Mouse (Mus musculus) neural tube, embryonic 14.5 days (tissue): Measurements from ENCODE around the gene Tmem127. TPM values are rescaled to one million over a fixed set of nuclear protein-coding genes. Genes with fewer than 3 reads are reported as not detected.

Source experiments
- ATAC-seq: fragments of 200-750 bp; cut with Nextera tagmentation; 2 replicates; pipeline ENCODE4 v1.8.0; 2017; ENCODE audit warnings: low read depth, mild to moderate bottlenecking, moderate TSS enrichment, moderate library complexity
- H3K27ac ChIP-seq: fragments of 300-500 bp; sonication (generic); 2 replicates; pipeline ENCODE4 v1.5.1; 2014; ENCODE audit warnings: low read depth, mild to moderate bottlenecking, control low read depth, low read length, moderate library complexity, mixed read lengths
- H3K27me3 ChIP-seq: fragments of 300-500 bp; sonication (generic); 2 replicates; pipeline ENCODE4 v1.6.1; 2014; ENCODE audit warnings: low read length; ENCODE audit not compliant: control insufficient read depth, insufficient read depth
- H3K36me3 ChIP-seq: fragments of 300-500 bp; sonication (generic); 2 replicates; pipeline ENCODE4 v1.6.1; 2014; ENCODE audit warnings: low read length, mixed read lengths; ENCODE audit not compliant: control insufficient read depth, insufficient read depth
- H3K4me1 ChIP-seq: fragments of 300-500 bp; sonication (generic); 2 replicates; pipeline ENCODE4 v1.6.1; 2014; ENCODE audit warnings: low read length; ENCODE audit not compliant: control insufficient read depth, insufficient read depth
- H3K4me2 ChIP-seq: fragments of 300-500 bp; sonication (generic); 2 replicates; pipeline ENCODE4 v1.6.1; 2014; ENCODE audit warnings: mild to moderate bottlenecking, low read depth, low read length, control low read depth
- H3K4me3 ChIP-seq: fragments of 300-500 bp; sonication (generic); 2 replicates; pipeline ENCODE4 v1.5.1; 2014; ENCODE audit warnings: low read depth, low read length, control low read depth, mixed read lengths
- H3K9ac ChIP-seq: fragments of 300-500 bp; sonication (generic); replicated peaks from 2 replicates; pipeline ENCODE4 v1.6.1; 2014; ENCODE audit warnings: low read depth, mild to moderate bottlenecking, control low read depth, low read length, mixed read lengths
- H3K9me3 ChIP-seq: fragments of 300-500 bp; sonication (generic); 2 replicates; pipeline ENCODE4 v1.6.1; 2016; ENCODE audit warnings: low read length; ENCODE audit not compliant: control insufficient read depth
- WGBS: fragments of 180-500 bp; shearing (Covaris S2); extraction: QIAGEN DNeasy Blood & Tissue Kit; methylation state at CpG from one replicate; pipeline ENCODE4 v1.1.7; 2014; 5-methylcytosine and 5-hydroxymethylcytosine counted together
- polyA plus RNA-seq: library from polyadenylated mRNA; unstranded; fragments of >200 nt; fragmentation: Nextera tagmentation; extraction: Ambion mirVana; gene quantifications from 2 replicates; pipeline ENCODE4 v1.2.1, GENCODE M21; 2014

Tmem127 gene
- polyA plus RNA-seq, 1 experiment from 2014 or later = 35.1 TPM

DNA sequence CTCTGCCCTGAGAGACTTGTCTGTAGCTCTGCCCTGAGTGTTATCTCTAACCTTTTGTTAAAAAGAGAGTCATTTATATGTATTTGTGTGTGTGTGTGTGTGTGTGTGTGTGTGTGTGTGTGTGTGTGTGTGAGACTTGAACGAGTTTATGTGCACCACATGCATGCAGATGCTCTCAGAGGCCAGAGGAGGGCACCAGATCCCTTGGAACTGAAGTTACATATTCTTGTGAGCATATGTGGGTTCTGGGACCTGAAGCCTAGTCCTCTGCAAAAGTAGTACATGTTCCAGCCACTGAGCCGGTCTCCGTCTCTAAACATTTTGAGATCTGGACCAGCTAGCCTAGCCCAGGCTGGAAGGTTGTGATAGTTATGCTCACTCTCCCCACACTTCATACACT is 22.4 kb upstream of the Tmem127 start:
- WGBS = 98% methylated on average over 3 of the region's 3 CpGs
- ATAC-seq = no peak

DNA sequence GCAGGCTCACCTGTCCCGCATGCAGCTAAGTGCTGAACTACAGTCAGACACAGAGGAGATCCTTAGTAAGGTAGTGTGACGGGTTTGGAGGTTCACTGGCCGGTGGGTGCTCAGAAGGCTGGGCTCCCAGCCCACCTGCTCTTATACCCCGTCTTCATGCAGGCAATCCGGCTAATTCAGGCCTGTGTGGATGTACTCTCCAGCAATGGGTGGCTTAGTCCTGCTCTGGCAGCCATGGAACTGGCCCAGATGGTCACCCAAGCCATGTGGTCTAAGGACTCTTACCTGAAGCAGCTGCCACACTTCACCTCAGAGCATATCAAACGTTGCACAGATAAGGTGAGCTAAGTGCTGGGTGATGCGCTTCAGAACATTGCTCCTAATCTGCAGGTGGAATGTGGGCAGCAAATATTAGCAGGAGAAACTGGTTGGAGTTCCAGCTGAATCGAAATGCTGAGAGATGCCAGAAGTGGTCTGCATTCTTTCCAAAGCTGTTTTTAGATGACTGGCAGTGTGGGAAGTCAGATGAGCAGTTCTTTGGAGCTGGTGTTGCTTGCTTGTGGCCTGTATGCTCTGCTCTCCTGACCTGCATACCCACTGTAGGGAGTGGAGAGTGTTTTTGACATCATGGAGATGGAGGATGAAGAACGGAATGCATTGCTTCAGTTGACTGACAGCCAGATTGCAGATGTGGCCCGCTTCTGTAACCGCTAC is 9.7 kb upstream of the Tmem127 start:
- no peak overlapping the region for H3K4me2 ChIP-seq
- H3K9ac ChIP-seq = no peak overlapping the region
- no peak overlapping the region for H3K27ac ChIP-seq
- ATAC-seq = no peak
- H3K27me3 ChIP-seq = no peaks in the 10 kb centered on the region
- H3K36me3 ChIP-seq = peaks cover 83% of the 10 kb centered on the region
- no peaks in the 10 kb centered on the region for H3K9me3 ChIP-seq
- 99% methylated on average over 11 of the region's 11 CpGs for WGBS
- no peak overlapping the region for H3K4me3 ChIP-seq
- H3K4me1 ChIP-seq = no peaks in the 10 kb centered on the region

More for the DNA sequence above, 22.4 kb upstream of the Tmem127 start:
- Histone ChIP-seq H3K36me3 (peaks cover 82% of the 10 kb centered on the region), H3K27me3 (no peaks in the 10 kb centered on the region), H3K4me2 (no peak overlapping the region), H3K4me1 (no peaks in the 10 kb centered on the region), H3K9ac (no peak overlapping the region), H3K4me3 (no peak overlapping the region), H3K9me3 (no peaks in the 10 kb centered on the region), H3K27ac (no peak overlapping the region)

DNA sequence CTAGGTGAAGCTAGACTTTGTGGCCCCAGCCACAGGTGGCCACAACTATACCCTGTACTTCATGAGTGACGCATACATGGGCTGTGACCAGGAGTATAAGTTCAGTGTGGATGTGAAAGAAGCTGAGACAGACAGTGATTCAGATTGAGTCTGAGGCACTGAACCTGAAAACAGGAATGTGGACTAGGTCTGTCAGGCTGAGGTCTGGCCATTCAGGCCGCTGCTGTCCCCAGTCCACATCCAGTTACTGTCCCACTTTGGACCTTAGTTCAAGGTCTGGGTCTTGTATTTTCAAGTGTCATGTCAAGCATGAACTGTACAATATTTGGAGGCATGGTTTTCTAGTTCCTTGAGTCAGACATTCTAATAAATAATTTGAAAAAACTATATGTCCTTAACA is 7.6 kb upstream of the Tmem127 start:
- WGBS = 98% methylated on average over 2 of the region's 2 CpGs
- peaks cover 73% of the 10 kb centered on the region for H3K36me3 ChIP-seq
- H3K27ac ChIP-seq = no peak overlapping the region
- H3K9me3 ChIP-seq = no peaks in the 10 kb centered on the region
- no peaks in the 10 kb centered on the region for H3K27me3 ChIP-seq
- no peak overlapping the region for H3K9ac ChIP-seq
- no peak overlapping the region for H3K4me2 ChIP-seq
- H3K4me3 ChIP-seq = no peak overlapping the region
- ATAC-seq = no peak
- H3K4me1 ChIP-seq = no peaks in the 10 kb centered on the region

DNA sequence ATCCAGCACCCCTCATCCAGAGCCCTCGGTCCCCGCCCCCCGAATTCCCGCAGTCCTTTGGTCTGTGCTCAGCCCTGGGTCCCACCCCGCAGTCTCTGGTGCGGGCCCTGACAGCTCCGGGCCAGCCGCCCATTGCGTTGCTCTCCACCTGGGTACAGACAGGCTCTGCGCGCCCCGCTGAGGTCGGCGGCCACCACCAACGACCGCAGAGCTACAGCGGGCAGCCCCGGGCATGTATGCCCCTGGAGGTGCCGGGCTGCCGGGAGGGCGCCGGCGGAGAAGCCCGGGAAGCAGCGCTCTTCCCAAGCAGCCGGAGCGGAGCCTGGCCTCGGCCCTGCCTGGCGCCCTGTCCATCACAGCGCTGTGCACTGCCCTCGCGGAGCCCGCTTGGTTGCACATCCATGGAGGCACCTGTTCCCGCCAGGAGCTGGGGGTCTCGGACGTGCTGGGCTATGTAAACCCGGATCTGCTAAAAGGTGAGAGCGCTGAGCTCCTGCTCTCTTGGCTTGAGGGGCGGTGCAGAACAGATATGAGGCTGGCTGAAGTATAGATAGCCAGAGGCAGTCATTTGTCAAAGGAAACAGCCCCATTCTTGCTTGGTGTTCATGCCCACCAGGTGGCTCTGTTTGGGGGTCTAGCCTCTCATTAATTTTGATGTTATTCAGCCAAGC is 761 bp downstream of the Tmem127 start:
- peak overlapping the region; percentile 78 for H3K27ac ChIP-seq
- peak; percentile 13; the same call in 1 of the 2 replicates for ATAC-seq
- peak overlapping the region; percentile 86 for H3K4me2 ChIP-seq
- H3K4me3 ChIP-seq = peak overlapping the region; percentile 81
- H3K9me3 ChIP-seq = no peaks in the 10 kb centered on the region
- H3K36me3 ChIP-seq = peaks cover 10% of the 10 kb centered on the region
- 1% methylated on average over 39 of the region's 39 CpGs for WGBS
- peak overlapping the region; percentile 87 for H3K9ac ChIP-seq
- H3K27me3 ChIP-seq = no peaks in the 10 kb centered on the region
- H3K4me1 ChIP-seq = peaks cover 20% of the 10 kb centered on the region

DNA sequence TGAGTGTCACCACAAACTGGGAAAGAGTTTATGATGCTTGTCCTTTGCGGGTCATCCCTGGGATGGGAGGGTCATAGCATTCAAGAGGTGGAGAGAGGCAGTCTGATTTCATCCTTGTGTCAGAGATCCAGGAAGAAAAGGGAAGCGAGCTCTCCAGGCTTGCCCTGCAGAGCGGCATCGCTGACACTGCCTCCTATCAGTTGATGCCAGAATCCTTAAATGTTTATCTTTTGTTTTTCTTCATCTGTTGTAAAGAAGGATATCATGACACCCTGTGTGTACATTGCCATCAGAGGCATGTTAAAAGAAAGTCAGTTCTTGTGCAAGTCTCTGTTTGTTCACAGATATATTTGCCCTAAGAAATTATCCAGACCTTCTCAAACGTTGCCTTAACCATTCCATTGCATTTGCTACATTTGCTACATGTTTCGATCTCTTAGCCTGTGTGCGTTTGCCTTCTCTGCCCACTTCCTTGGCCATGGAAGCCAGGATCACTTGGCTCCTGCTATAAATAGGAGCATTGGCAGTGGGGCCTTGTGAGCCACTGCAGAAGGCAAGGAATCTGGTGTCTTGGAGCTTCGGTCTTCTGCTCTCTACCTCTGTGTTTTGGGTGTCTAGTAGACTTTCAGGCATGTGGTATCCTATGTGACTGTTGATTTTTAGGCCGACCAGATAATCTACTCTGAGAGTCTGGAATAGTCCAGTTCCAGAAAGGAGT is 2.7 kb downstream of the Tmem127 start:
- no peak overlapping the region for H3K4me2 ChIP-seq
- H3K27me3 ChIP-seq = no peaks in the 10 kb centered on the region
- H3K9ac ChIP-seq = no peak overlapping the region
- H3K4me1 ChIP-seq = peaks cover 20% of the 10 kb centered on the region
- H3K4me3 ChIP-seq = no peak overlapping the region
- no peak for ATAC-seq
- H3K36me3 ChIP-seq = peaks cover 3% of the 10 kb centered on the region; the same call in 1 of the 2 replicates
- 91% methylated on average over 9 of the region's 9 CpGs for WGBS
- no peak overlapping the region for H3K27ac ChIP-seq
- no peaks in the 10 kb centered on the region for H3K9me3 ChIP-seq

DNA sequence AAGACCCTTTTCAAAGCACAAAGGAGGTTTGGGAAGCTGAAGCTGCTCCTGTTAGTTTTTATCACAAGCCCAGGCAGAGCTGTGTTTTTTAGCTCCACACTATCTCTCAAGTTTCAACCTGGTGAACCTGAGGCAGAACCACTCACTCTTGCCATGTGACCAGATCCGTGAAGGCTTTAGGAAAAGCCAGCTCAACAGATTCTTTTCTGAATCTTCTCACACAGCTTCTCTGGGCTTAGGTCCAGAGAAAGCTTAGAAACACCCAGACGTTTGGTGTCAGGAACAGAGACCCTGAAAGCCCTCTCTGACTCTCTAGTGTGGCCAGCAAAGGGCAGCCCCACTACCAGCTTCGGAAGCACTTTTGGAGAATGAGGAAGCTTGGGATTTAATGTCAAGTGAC is 3.7 kb downstream of the Tmem127 start:
- Histone ChIP-seq H3K27ac (no peak overlapping the region), H3K27me3 (no peaks in the 10 kb centered on the region), H3K4me1 (peaks cover 19% of the 10 kb centered on the region), H3K4me3 (no peak overlapping the region), H3K9me3 (no peaks in the 10 kb centered on the region), H3K9ac (no peak overlapping the region), H3K36me3 (0 out of 2 replicates have a peak, but pooled peaks cover 4% of the 10 kb centered on the region), H3K4me2 (no peak overlapping the region)
- no peak for ATAC-seq
- 88% methylated on average over 3 of the region's 3 CpGs for WGBS

DNA sequence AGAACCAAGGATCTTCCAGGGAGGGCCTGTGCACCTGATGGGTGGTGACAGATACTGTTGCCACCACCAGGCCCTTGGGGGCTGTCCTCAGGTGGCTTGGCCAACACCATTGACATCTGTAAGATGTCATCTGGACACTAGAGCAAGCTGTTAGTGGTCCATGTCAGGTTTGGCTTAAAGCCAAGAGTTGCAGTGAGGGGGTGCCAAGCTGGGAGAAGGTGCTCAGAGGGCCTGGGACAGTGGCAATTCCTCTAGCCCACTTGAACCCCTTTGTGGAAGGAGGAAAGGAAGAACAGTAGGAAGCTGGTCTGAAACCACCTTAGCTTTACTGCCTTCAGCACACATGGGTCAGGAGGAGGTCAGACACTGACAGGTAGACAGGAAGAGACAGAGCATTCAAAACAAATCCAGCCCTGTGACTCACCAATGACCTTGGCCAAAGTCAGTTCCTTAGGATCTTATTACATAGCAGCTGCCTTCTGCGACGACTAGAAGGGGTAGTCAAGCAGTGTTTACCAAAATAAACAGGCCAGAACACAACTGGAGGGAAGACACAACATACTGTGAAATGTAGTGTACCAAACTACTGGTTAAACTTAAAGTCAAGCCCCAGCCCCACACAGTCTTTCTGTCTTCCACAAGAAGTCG is 4.3 kb downstream of the Tmem127 start:
- Histone ChIP-seq H3K36me3 (peaks cover 7% of the 10 kb centered on the region; the same call in 1 of the 2 replicates), H3K4me1 (peaks cover 14% of the 10 kb centered on the region), H3K9ac (0 out of 2 replicates have a peak overlapping the region, but pooled peaks have one; percentile 11), H3K27me3 (no peaks in the 10 kb centered on the region), H3K4me2 (no peak overlapping the region), H3K9me3 (no peaks in the 10 kb centered on the region), H3K27ac (no peak overlapping the region), H3K4me3 (no peak overlapping the region)
- ATAC-seq = no peak
- 81% methylated on average over 3 of the region's 3 CpGs for WGBS

DNA sequence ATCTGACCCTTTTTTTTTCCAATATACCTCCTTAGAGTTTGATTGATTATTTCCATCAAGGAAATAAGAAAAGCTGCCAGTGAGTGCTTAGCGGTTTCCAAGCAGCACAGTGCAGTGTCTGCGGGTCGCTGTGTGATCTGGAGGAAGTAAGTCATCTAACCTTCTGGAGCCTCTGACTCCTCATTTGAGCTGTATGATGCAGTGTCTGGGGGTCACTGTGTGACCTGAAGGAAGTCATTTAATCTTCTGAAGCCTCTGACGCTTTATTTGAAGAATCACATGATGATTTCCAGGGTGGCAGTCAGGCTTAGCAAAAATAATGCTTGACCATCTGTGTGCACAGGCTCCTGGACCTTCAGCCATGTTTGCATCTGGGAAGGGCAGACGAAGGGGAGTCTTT is 5.1 kb downstream of the Tmem127 start:
- WGBS = 84% methylated on average over 5 of the region's 5 CpGs
- no peak overlapping the region for H3K4me3 ChIP-seq
- no peak overlapping the region for H3K9ac ChIP-seq
- H3K9me3 ChIP-seq = no peaks in the 10 kb centered on the region
- H3K27me3 ChIP-seq = no peaks in the 10 kb centered on the region
- H3K4me2 ChIP-seq = no peak overlapping the region
- peaks cover 13% of the 10 kb centered on the region for H3K36me3 ChIP-seq
- ATAC-seq = no peak
- H3K4me1 ChIP-seq = peaks cover 13% of the 10 kb centered on the region
- H3K27ac ChIP-seq = no peak overlapping the region
